Mouse (Mus musculus) thymus, adult 2 months (tissue): ENCODE data around the gene Adap1. TPM values are rescaled to one million over a fixed set of nuclear protein-coding genes. Genes with fewer than 3 reads are reported as not detected.

ENCODE experiments used
- DNase-seq: peaks from one replicate; pipeline ENCODE4 v3.0.0; 2021
- H3K27ac ChIP-seq: fragments of 200-500 bp; 2 replicates; pipeline ENCODE4 v1.5.1; 2012; ENCODE audit warnings: low read length, control low read depth; ENCODE audit not compliant: control insufficient read depth, insufficient read depth
- H3K27me3 ChIP-seq: fragments of 200-500 bp; 2 replicates; pipeline ENCODE4 v1.6.1; 2012; ENCODE audit warnings: mild to moderate bottlenecking, low read length, moderate library complexity, mixed read lengths; ENCODE audit not compliant: control insufficient read depth, insufficient read depth
- H3K36me3 ChIP-seq: fragments of 200-500 bp; 2 replicates; pipeline ENCODE4 v1.6.1; 2012; ENCODE audit warnings: mild to moderate bottlenecking, low read length, moderate library complexity; ENCODE audit not compliant: control insufficient read depth, insufficient read depth
- H3K4me1 ChIP-seq: fragments of 200-500 bp; replicated peaks from 2 replicates; pipeline ENCODE4 v1.6.1; 2012; ENCODE audit warnings: low read length; ENCODE audit not compliant: control insufficient read depth, insufficient read depth
- H3K4me3 ChIP-seq: fragments of 200-500 bp; 2 replicates; pipeline ENCODE4 v1.5.1; 2012; ENCODE audit warnings: mild to moderate bottlenecking, low read length, control low read depth, moderate library complexity; ENCODE audit not compliant: control insufficient read depth, insufficient read depth
- CTCF ChIP-seq: fragments of 200-500 bp; IDR thresholded peaks from 2 replicates; pipeline ENCODE4 v1.5.1; 2012; ENCODE audit warnings: mild to moderate bottlenecking, control low read depth, low read length, moderate library complexity, borderline replicate concordance; ENCODE audit not compliant: control insufficient read depth, poor library complexity, insufficient read depth; ENCODE audit errors: extremely low read depth
- POLR2A ChIP-seq: fragments of 200-500 bp; IDR thresholded peaks from 2 replicates; pipeline ENCODE4 v1.6.1; 2012; ENCODE audit warnings: mild to moderate bottlenecking, low read length, control low read depth, moderate library complexity; ENCODE audit not compliant: control insufficient read depth, poor library complexity, insufficient read depth; ENCODE audit errors: extremely low read depth
- WGBS: fragments of 180-500 bp; shearing (Covaris S2); methylation state at CpG from one replicate; pipeline ENCODE4 v1.1.7; 2018; 5-methylcytosine and 5-hydroxymethylcytosine counted together
- polyA plus RNA-seq: library from polyadenylated mRNA; depleted of rRNA; stranded (reverse); fragments of >200 nt; gene quantifications from 2 replicates; pipeline ENCODE4 v1.2.3, GENCODE M21; 2012; rRNA removed

Gene Adap1
- polyA plus RNA-seq, 1 experiment, result 15.5 TPM

- Histone ChIP-seq H3K4me1 (no peaks in the 10 kb centered on the region), H3K27ac (no peak overlapping the region), H3K36me3 (peaks cover 34% of the 10 kb centered on the region), H3K27me3 (no peaks in the 10 kb centered on the region), H3K4me3 (no peak overlapping the region)
- 91% methylated on average over 4 of the region's 4 CpGs for WGBS
- no peak for DNase-seq
- no peak for TF ChIP-seq CTCF
- TF ChIP-seq POLR2A, result no peak
Measured at GRCm38 (mm10) chr5:139234423-139234822, 91.0 kb downstream of the Adap1 start.

- no peaks in the 10 kb centered on the region for H3K27me3 ChIP-seq
- 96% methylated on average over 3 of the region's 3 CpGs for WGBS
- peaks cover 31% of the 10 kb centered on the region for H3K36me3 ChIP-seq
- no peak for TF ChIP-seq CTCF
- DNase-seq, result no peak
- H3K4me1 ChIP-seq, result no peaks in the 10 kb centered on the region
- no peak overlapping the region for H3K4me3 ChIP-seq
- no peak overlapping the region for H3K27ac ChIP-seq
Measured at GRCm38 (mm10) chr5:139232083-139232482, 93.3 kb downstream of the Adap1 start.

DNA sequence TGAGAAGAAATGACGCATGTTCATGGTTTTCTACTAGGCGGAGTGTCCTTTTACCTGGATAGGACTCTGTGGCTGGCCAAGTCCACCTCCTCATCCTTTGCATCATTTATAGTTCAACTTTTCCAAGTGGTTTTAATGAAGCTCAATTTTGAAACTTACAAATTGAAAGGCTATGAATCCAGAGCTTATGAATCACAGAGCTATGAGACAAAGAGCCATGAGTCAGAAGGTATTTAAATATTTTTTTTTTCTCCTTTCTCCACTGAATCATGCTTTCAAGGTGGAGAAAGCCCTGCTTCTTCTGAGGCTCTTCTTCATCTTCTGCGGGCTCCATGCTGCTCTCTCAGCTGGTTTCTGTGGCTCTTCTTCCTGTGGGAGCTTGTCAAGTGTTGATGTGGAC is 95.7 kb downstream of the Adap1 start:
- WGBS, result 99% methylated on average over 3 of the region's 3 CpGs
- H3K4me1 ChIP-seq, result no peaks in the 10 kb centered on the region
- no peak overlapping the region for H3K27ac ChIP-seq
- no peak for DNase-seq
- TF ChIP-seq POLR2A (no peak), CTCF (no peak)
- H3K4me3 ChIP-seq, result no peak overlapping the region
- H3K36me3 ChIP-seq, result peaks cover 37% of the 10 kb centered on the region
- H3K27me3 ChIP-seq, result no peaks in the 10 kb centered on the region

DNA sequence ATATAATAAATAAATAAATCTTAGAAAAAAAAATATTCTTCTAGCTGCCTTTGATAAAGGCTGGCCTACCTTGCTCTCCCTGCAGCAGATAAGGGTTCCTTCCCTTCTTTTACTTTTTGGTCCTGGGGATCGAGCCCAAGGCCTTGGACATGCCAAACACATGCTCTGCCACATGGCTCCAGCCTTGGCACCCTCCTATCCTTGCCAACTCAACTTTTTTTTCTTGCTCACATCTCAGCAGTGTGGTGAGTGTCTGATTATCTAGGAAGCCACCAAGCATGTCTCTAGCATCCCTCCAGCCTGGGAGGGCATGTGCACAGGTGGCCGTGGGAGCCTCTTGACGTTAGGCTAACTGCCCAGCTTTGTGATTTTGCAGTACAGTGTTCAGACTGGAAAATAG is 97.1 kb downstream of the Adap1 start:
- no peaks in the 10 kb centered on the region for H3K27me3 ChIP-seq
- H3K36me3 ChIP-seq, result peaks cover 44% of the 10 kb centered on the region
- TF ChIP-seq CTCF, result no peak
- TF ChIP-seq POLR2A, result no peak
- no peak overlapping the region for H3K4me3 ChIP-seq
- no peaks in the 10 kb centered on the region for H3K4me1 ChIP-seq
- 97% methylated on average over 3 of the region's 3 CpGs for WGBS
- DNase-seq, result no peak
- no peak overlapping the region for H3K27ac ChIP-seq

DNA sequence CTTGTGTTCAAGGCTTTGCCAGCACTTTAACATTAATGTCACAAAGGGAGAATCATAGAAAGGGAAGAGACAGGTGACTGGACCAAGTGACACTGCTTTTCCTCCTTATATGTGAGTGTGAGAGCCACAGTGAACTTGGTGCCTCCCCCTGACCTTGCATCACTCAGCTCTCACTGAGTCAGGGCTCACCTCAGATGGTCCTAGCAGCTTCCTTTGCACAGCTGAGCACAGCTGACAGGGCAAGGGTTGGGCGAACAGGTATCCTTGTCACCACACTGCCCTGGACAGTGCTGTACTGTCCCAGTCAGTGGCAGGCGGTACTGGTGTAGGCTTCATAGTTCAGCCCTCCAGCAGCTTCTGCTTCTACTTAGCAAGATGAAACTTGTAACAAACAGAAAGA is 97.8 kb downstream of the Adap1 start:
- H3K27me3 ChIP-seq, result no peaks in the 10 kb centered on the region
- no peak overlapping the region for H3K4me3 ChIP-seq
- H3K4me1 ChIP-seq, result no peaks in the 10 kb centered on the region
- 97% methylated on average over 2 of the region's 2 CpGs for WGBS
- H3K36me3 ChIP-seq, result peaks cover 41% of the 10 kb centered on the region
- no peak overlapping the region for H3K27ac ChIP-seq
- TF ChIP-seq POLR2A, result no peak
- TF ChIP-seq CTCF, result no peak
- DNase-seq, result no peak

- Histone ChIP-seq H3K27ac (no peak overlapping the region), H3K36me3 (peaks cover 41% of the 10 kb centered on the region)
Measured at GRCm38 (mm10) chr5:139227236-139227635, 98.2 kb downstream of the Adap1 start.

DNA sequence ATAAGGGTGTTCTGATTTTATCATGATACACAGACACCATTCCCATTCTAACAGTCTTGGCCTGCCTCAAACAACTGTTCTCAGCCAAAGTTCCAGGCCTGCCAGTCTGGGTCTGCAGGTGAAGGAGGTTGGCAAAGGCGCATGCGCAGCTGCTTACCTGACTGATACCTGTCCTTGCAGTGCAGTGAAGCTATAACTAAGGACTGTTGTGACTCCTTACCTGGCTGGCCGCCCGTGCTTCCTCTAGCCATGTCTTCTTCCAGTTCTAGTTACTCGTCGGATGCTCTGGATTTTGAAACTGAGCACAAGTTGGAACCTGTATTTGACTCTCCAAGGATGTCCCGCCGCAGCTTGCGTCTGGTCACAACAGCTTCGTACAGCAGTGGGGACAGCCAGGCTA is 102.1 kb downstream of the Adap1 start:
- no peak for DNase-seq
- Histone ChIP-seq H3K27me3 (no peaks in the 10 kb centered on the region), H3K4me1 (no peaks in the 10 kb centered on the region), H3K4me3 (no peak overlapping the region), H3K27ac (no peak overlapping the region), H3K36me3 (peaks cover 35% of the 10 kb centered on the region)
- no peak for TF ChIP-seq POLR2A
- TF ChIP-seq CTCF, result no peak
- whole genome bisulfite sequencing, result 91% methylated on average over 10 of the region's 10 CpGs

More at GRCm38 (mm10) chr5:139227236-139227635, 98.2 kb downstream of the Adap1 start:
- Histone ChIP-seq H3K4me3 (no peak overlapping the region), H3K4me1 (no peaks in the 10 kb centered on the region), H3K27me3 (no peaks in the 10 kb centered on the region)
- no peak for DNase-seq
- TF ChIP-seq POLR2A (no peak), CTCF (no peak)
- 93% methylated on average over 4 of the region's 4 CpGs for WGBS

Other genes starting within 250 kb of the Adap1 start
- 3.6 TPM in 2 replicates for gene Prkar1b, start 175.6 kb downstream of the Adap1 start, polyA plus RNA-seq
- gene Dnaaf5, start 175.4 kb downstream of the Adap1 start, polyA plus RNA-seq, result 50.5 and 66.5 TPM in 2 replicates
- 34.3 and 36.3 TPM in 2 replicates for gene Sun1, start 125.0 kb downstream of the Adap1 start, polyA plus RNA-seq
- 186 and 252 TPM in 2 replicates for gene Get4, start 73.3 kb downstream of the Adap1 start, polyA plus RNA-seq
- 84.7 and 99.2 TPM in 2 replicates for gene Cox19, start 25.8 kb upstream of the Adap1 start, polyA plus RNA-seq
- gene Cyp2w1, start 27.0 kb upstream of the Adap1 start, polyA plus RNA-seq, result 0.20 and 1.2 TPM in 2 replicates
- 33.9 and 40.1 TPM in 2 replicates for gene Gpr146, start 52.1 kb upstream of the Adap1 start, polyA plus RNA-seq
- 1.5 and 2.1 TPM in 2 replicates for gene C130050O18Rik, start 79.7 kb upstream of the Adap1 start, polyA plus RNA-seq
- 1.5 and 2.1 TPM in 2 replicates for gene Gper1, start 97.5 kb upstream of the Adap1 start, polyA plus RNA-seq
- gene 3110082I17Rik, start 134.9 kb upstream of the Adap1 start, polyA plus RNA-seq, result 7.5 and 8.2 TPM in 2 replicates
- gene Zfand2a, start 158.9 kb upstream of the Adap1 start, polyA plus RNA-seq, result 15.5 and 15.9 TPM in 2 replicates
- 0.24 and 0.26 TPM in 2 replicates for gene Uncx, start 217.9 kb upstream of the Adap1 start, polyA plus RNA-seq